Mouse (Mus musculus) T-cell, adult 2 months (primary cell): ENCODE results near the gene Ect2.

Experiments used
- DNase-seq: peaks from one replicate; pipeline ENCODE4 v3.0.0; 2022; ENCODE audit warnings: low spot score

The Ect2 gene

DNA sequence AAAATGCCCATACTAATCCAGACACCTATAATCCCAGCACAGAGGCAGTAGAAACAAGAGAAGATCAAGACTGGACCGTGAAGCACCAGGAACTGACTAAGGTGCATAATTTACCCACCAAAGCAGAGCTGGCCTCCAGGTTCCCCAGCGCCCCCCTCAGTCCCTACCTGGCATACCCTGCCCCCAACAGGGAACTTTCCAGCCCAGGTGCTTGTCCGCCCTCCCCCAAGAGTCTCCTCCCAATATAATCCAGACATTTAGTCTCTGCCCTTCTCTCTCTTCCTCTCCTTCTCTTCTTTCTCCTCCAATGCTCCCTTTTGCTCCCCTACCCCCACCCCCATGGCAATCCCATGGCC, 2.9 kb upstream of the Ect2 start:
- DNase-seq = no peak

DNA sequence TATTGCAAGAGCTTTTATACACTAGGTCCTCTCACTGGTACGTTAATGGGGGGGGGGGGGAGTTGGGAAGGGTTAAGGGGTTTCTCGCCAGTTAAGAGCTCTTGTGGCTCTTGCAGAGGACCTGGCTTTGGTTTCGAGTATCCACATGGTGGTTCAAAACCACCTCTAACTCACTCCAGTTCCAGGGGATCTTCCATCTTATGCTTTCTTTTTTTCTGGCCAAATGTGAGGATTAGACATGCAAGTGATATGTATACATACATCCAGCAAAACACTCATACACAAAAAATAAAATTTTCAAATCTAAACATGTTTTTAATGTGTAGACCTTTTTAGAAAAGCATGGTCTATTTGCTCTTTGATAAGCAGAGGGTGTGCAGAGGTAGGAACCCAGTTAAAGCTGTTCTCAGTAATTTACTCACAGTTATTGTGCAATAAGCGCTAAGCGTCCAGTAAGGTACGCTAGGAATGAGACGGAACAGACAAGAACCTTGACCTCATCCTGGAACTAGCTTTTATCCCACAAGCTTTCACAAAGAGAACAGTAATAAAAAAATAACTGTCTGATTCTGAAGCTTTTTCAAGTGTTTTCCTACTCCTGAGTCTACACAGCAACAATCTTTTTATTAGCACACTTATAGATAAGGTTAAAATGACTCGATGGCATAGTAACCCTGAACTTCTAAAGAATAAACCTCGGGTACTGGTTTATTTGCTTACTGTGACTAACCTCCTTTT, 2.3 kb upstream of the Ect2 start:
- no peak for DNase-seq

DNA sequence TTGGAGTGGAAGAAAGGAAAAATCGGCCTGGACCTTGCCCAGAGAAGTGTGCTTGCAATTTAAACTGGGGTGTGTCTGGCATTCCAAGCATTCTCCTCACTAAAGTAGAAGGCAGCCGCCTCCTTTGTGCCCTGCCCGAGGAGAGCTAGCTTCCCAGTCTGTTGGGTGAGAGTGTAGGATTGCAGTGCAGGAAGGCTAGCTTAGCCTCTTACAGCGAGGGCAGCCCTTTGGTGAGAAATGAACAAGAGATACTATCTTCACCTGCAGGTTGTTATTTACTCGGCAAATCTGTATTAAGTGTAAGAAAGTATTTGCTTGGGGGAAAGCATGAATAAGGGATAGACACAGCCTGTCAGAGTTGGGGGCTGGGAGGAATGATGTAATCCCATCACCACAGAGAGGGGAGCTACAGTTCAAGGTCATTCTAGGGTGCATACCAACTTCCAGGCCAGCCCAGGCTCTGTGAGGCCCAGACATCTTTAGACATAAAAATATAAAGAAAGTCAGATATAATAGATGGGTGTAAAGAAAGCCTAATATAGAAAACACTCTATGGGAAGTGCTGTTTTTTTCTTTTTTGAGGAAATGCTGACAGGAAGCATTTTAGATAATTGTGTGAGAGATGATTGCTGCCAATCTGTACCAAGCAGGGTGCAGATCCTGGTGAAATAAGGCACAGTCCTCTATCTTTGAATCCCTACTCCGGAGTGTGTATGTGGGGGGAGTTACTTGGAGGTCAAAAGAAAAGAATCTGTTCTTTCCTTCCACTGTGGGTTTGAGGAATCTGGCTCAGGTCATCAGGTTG, 1.6 kb upstream of the Ect2 start:
- no peak for DNase-seq

DNA sequence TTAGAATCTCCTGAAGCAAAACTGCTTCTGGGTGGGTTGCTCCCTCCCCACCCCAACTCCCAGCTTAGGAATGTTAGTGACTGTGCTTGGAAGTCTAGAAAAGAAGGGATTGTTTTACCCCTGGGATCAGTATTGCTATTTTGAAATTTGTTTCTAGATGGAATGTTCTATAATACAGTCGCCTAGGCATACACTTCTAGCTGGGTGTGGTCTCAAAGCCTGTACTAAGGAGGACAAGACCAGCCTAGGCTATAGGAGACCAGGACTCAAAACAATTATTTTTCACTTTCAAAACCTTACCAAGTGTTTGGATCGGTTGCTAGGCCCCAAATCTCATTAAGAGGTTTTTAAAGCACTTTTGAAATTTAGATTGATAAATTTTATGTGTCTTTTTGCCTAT, 602 bp upstream of the Ect2 start:
- no peak for DNase-seq

GRCm38 (mm10) chr3:27153191-27153671, 447 bp downstream of the Ect2 start:
- peak; percentile 35 for DNase-seq

DNA sequence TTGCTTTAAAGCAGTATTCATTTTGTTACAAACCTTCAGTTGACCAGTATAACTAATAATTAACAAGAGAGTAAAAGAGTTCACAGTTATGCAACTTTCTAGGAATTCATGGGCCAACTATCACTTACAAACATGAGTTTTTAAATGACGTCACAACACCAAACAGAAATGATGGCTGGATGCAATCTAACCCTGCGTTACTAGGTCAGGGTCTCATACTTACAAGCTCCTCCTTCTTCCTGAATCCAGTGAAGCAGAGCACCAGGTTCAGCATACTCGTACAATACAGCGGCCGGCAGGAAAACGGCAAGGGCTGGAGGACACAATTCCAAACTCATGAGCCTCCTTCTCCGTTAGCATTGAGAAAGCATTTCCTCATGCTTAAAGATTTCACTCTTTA, 7.9 kb downstream of the Ect2 start:
- DNase-seq = no peak

GRCm38 (mm10) chr3:27143570-27143969, 10.1 kb downstream of the Ect2 start:
- no peak for DNase-seq

DNA sequence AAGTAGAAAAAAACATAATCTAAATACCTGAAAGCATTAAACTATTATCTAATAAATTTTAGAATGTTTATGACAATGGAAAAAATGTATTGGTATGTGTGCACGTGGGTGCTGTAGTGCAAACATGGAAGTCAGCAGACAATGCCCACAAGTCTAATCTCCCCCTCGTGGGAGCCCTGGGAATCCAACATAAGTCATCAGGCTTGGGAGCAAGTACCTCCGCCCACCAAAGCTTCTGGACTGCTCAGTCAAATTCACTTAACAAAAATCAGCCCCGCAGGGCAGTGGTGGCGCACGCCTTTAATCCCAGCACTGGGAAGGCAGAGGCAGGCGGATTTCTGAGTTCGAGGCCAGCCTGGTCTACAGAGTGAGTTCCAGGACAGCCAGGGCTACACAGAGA, 13.6 kb downstream of the Ect2 start:
- no peak for DNase-seq

- DNase-seq = no peak
Measured at GRCm38 (mm10) chr3:27121864-27122450, 31.7 kb downstream of the Ect2 start.

- DNase-seq = no peak
Measured at GRCm38 (mm10) chr3:27120932-27121331, 32.7 kb downstream of the Ect2 start.

DNA sequence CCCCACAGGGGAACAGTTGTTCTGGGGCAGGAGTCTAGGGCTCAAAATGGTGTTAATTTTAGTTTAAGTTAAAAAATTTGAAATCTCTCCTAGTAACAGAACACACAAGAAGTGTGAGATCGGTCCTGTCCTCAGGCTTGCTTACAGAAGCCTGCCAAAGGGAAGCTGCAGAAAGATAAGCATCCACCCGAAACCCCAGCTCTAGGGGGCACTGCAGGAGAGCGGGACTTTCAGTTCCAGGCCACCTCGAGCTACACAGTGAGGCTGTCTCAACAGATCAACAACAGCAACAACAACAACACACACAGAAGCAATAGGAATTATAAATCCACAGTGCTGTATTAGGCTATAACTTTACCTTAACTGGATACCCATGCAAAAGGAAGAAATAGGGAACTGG, 35.5 kb downstream of the Ect2 start:
- no peak for DNase-seq

GRCm38 (mm10) chr3:27110860-27111259, 42.8 kb downstream of the Ect2 start:
- DNase-seq = no peak

DNA sequence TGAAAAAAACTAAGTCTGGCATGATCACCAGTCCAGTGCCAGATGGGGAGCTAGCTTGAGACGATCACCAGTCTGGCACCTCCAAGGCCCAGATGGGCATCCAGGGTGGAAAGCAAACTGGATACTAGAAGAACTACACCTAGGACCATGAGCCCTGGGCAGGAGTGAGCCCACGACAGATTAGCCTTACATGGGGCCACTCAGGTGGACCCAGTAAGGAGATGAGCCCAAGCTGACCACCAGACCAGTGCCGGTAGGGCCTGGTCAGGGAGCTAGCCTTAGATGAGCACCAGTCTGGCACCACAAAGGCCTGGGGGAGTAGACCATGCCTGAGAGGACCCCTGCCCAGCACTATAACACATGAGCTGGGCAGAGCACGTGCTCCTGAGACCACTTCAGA, 44.6 kb downstream of the Ect2 start:
- no peak for DNase-seq

- no peak for DNase-seq
Measured at GRCm38 (mm10) chr3:27107142-27107541, 46.5 kb downstream of the Ect2 start.

DNA sequence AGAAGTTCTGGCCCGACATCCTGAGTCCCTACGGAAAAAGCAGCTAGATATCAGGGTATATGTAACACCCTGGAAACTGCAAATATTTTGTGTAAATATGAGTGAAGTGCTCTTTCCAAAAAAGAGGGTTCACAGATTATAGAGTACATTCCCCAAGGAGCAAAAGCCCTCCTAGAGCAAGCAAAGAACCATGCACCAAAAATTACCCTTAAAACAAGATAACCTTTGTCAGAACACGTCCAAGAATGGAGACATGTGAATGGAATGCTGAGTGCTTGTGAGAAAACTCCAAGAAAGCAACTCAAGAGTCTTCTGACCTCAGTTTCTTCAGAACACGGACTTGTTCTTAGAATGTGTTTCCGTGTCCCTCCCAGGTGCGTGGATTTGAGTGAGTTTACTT, 50.7 kb downstream of the Ect2 start:
- DNase-seq = no peak

GRCm38 (mm10) chr3:27098633-27099032, 55.0 kb downstream of the Ect2 start:
- no peak for DNase-seq

DNA sequence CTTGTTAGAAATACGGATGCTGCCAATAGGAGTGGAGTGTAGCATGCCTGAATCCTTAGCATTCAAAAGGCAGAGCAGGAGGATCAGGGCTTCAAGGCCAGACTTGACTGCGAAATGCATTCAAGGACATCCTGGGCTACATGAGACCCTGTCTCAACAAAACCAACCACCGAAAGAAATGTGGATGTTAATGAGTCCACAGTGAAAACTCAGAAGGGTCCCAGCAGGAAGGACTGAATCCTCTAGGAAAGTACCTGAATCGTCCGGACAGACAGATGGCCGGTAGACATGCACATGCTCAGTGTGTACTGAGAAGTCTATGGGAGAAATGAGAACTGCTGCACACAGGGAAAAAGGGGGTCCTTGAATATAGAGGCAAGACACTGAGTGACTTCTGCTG, 67.5 kb downstream of the Ect2 start:
- DNase-seq = no peak

DNA sequence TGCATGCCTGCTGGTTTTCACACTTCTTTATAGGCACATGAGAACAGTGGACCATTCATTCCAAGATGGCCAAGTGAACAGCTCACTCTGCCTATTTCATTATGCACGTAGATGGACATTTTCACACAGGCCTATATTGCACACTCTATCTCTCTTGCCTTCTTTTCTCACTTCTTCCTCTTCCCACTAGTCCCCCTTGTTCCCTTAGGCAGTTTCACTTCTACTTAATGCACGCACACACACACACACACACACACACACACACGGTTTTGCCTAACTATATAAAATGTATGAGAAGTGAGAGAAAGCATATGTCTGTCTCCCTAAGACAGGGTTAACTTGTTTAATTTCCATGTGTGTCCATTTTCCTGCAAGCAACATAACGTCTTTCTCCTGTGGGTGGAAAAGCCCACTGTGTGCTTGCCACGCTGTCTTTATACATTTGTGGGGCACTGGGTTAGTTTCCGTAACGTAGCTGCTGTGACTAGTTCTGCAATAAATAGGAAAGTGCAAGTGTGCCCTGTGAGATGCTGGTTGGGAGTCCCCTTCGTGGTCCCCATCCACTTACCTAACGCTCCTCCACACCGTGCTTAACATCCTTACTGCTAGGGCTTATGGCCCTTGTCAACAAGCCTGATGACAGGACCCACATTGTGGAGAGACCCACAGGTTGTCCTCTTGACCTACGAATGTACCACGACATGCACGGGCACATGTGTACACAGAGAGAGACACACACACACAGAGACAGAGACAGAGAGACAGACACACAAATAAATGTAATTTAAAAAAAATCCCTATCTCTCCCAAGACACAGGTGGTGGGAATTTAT, 72.2 kb downstream of the Ect2 start:
- DNase-seq = no peak

DNA sequence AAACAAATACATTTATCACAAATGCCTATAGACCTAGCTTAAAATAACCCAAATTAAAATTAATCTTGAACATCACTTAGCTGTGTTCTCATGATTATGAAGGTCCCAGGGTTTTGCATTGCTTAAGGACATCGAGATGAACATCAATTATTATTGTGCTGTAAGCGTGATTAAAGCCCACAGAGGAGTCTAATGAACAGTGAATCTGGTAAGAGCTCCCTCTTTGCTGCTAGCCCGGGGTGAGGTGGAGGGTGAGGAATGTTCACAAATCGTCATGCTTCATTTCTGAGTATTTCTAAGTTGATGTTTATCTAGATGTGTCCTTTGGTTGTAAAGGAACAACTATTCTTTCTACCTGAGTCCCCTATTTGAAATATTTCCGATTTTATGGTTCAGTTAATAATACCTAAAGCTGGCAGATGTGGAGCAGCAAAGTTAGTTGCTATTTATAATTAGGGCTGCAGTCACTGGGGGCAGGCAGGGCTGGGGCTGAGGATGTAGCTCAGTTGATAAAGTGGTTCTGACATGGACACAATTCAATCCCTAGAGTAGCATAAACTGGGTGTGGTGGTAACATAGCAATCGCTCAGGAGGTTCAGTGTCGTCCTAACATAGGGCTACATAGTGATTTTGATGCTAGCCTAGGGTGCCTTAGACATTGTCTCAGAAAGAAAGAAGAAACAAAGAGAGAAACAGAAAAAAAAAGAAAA, 73.5 kb downstream of the Ect2 start:
- DNase-seq = no peak

GRCm38 (mm10) chr3:27073884-27074283, 79.8 kb downstream of the Ect2 start:
- no peak for DNase-seq

- no peak for DNase-seq
Measured at GRCm38 (mm10) chr3:27071706-27072105, 82.0 kb downstream of the Ect2 start.

DNA sequence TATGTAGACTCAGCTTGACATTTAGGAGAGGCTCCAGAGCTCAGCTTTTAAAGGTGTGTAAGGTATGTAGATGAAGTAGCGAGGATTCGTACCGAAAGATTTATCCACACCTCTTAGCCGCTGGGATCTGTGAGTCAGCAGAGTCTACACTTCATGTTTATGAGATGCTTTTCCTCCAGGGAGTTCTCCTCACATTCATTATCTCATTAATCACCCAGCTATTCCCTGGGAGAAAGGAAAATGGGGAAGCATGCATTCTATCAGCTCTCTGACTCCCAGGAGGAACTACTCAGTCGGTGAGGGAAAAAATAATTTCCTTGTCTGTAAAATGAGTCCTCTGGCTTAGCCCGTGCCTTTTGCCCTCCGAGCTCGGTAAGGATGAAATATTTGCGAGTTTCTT, 83.3 kb downstream of the Ect2 start:
- no peak for DNase-seq
